Mouse (Mus musculus) spleen, postnatal 4 days (tissue): ENCODE data around the gene Llgl2.

Experiments used
- DNase-seq, 2 experiments: peaks; one replicate each; pipeline ENCODE4 v3.0.0; 2022; ENCODE audit warnings: low spot score in 2 of 2

Gene Llgl2

DNA sequence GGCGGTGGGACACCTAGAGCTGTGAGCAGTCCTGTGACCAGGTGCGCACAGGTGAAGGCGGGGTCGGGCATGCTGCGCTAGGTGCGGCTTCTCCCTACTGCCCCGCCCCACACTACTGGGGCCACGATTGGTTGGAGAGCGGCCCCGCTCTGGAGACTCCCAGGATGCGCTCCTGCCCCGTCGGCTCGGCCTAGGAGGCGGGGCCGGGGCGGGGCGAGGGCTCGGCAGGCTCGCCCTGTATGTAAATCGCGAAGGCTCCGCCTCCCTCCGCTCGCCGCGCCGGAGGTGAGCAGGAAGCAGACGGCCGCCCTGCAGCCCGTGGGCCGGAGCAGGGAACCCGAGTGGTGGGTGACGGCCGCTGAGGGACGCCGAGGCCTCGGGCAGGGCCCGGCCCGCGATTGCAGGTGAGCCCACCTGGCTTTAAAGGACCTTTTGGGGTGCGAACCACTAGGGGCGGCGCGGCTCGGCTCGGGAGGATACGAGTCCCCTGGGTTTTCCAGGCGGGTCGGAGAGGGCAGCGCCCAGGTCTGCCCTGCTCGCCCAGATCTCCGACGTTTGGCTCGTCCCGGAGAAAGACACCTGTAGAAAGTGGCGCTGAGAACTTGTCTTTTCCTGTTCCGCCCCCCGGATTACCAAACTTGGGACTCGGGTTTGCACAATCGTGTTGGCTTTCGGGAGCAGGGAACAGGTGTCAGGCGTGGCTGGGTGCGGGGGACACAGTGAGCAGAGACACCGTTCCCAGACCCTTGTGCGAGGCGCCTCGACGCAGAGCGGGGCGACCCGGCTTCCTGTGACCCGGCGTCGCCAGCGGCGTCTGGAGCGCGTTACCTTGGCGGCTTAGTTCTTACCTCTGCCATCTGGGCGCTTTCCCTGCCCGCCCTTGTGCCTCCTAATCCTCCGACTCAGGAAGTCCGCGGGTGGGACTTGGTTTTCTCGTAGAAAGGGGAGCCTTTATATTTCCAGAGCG, at the start of gene Llgl2:
Llgl2 (plus strand) TSS at position 276 of the 967 bp plus-strand sequence.
- peak; percentile 89 to 93 for DNase-seq

DNA sequence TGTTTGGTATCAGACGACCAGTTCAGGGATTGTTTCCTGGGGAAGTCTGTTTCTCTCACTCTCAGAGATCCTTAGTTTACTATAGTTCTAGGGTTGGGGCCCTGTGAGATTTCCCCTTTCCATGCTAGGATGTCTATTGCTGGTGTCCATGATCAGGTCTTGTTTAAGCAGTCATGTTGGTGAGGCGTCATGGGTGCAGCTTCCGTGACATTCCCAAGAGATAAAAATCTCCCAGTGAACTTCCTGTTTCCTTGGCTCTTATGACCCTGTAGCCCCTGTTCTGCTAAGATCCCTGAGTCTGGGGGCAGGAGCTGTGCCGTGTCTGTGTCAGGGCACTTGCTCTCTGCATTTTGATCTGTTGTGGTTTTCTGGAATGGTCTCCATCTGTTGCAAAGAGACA, 49.2 kb upstream of the Llgl2 start:
- DNase-seq, result no peak

GRCm38 (mm10) chr11:115775821-115776665, 47.8 kb upstream of the Llgl2 start:
- DNase-seq, result no peak

- no peak for DNase-seq
Observed at GRCm38 (mm10) chr11:115776954-115777353, 46.9 kb upstream of the Llgl2 start.

GRCm38 (mm10) chr11:115777487-115778335, 46.1 kb upstream of the Llgl2 start:
- DNase-seq, result no peak

DNA sequence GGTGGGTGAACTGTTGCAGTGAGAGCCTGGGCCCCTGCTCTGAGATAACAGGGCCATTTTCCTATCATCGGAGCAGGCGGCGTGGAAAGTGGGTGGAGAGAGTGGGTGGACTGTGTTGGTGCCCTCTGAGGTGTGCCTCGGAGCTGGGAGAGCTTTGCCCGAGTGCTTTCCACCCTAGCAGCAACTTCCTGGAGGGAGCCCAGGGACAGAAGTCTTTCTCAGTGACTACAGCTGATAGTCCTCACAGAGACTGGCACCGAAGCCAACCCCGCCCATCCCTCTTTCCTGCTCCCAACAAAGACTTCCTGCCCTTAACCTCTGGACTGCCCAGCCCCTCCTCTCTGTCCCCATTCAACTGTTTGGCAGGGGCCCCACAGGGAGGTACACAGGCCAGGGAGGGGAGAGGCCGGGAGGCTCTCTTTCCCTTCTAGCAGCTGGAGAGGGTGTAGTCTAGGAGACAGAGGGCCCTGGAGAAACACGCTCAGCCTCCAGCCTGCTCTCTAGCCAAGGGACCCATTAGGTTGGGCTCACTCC, 44.7 kb upstream of the Llgl2 start:
- peak; percentile 57 to 77 for DNase-seq

DNA sequence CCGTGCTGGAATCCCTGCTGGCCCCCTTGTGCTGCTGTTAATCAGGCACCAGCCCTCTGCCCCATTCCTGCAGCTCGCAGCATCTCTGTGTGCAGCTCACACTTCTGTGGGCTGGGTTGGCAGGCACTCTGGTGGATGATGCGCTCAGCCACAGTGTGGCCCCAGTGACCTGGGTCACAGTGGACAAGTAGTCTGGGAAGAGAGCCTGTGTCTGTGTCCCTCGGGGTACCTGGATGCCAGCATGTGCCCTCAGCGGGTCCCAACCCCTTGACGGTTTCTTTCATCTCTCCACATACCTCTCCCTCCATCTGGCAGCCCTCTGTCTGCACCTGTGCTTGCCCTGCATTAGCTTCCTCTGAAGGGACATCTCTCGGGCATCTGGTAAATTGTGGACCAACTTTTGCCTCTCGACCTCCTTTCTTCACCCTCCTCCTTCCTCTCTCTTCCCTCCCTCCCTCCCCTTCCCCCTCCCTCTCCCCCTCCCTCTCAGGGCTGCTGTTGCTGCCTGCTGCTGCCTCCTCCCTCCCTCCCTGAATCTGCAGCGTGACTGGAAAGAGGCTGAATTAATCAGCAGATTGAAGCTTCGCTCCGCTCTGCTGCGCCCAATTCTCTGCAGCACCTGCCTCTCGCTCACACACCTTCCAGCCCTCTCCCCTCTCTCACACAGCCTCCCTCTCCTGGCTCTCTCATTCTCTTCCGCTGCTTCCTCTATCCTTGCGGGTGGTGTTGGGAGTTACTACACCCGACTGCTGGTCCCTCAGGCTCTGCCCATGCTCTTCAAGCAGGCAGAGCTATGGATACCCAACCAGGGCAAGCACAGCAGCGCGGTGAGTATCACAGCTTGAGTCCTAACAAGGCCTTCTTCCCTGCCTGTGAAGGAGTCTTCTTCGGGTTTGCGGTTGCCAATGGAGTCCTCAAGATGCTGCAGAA, 43.4 kb upstream of the Llgl2 start:
- DNase-seq, result no peak

DNA sequence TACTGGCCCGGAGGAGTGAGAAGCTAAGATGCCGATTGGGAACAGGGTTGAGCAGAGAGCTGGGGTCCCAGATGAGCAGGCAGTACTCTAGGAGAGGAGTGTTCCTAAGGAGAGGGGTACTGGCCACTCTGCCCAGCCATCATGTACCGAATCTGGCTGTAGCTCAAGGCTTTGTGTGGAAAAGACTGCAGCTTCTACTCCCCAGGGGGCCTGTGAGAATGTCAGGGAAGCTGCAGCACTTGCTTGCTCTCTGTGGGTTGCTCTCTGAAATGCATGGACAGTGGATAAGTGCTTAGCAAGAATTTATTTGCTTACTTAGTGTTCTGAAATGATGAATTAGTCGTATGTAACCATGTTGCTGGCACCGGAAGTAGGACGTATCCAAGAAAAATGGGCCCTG, 37.4 kb upstream of the Llgl2 start:
- no peak for DNase-seq

DNA sequence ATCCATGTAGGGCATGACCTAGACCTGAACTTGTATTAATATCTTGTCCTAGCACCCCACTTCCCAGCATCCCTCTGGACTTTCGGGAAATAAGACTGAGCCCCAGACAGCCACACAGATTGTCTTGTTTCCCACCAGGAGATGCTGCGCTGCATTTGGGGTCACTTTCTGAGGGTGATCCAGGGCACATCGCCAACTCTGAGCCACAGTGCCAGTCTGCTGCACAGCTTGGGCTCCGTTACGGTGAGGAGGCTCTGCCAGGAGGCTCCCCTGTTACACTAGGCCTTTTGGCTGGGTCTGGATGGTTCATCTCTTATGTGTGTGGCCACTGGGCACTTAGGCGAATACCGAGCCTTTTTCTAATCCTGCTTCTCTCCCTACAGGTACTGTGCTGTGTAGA, 34.1 kb upstream of the Llgl2 start:
- no peak for DNase-seq

- DNase-seq, result no peak
Observed at GRCm38 (mm10) chr11:115791919-115792318, 31.9 kb upstream of the Llgl2 start.

- no peak for DNase-seq
Observed at GRCm38 (mm10) chr11:115792353-115792752, 31.5 kb upstream of the Llgl2 start.

DNA sequence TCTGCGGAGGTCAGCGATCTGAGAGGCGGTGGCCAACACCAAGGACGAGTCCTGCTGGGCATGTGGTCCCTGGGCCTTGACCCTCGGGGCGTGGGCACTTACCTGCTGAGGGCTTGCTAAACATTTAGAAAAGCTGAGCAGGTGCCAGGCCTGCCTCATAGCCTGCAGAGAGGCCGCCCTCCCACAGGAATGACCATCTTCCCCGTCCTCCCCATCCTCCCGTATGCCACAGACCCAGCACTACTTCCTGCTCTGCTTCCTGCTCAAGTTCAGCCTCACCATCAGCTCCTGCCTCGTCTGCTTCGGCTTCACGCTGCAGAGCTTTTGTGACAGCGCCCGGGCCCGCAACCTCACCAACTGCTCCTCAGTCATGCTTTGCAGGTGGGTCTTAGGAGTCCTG, 27.0 kb upstream of the Llgl2 start:
- no peak for DNase-seq

DNA sequence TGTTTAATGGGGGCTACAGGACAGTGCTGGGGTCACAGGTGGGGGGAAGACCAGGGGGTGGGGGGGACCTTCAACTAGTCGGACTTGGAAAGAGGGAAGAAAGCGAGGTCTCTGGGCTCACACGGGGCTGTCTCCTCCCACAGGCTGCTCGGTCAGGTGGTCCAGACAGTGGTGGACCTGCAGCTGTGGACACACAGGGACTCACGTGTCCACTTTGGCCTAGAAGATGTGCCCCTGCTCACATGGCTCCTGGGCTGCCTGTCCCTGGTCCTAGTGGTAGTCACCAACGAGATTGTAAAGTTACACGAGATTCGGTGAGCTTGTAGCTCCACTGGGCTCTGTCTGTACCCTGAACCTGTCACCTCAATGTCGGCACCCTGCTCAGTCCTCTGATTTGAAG, 26.2 kb upstream of the Llgl2 start:
- no peak for DNase-seq

- DNase-seq, result no peak
Observed at GRCm38 (mm10) chr11:115800981-115801380, 22.9 kb upstream of the Llgl2 start.

DNA sequence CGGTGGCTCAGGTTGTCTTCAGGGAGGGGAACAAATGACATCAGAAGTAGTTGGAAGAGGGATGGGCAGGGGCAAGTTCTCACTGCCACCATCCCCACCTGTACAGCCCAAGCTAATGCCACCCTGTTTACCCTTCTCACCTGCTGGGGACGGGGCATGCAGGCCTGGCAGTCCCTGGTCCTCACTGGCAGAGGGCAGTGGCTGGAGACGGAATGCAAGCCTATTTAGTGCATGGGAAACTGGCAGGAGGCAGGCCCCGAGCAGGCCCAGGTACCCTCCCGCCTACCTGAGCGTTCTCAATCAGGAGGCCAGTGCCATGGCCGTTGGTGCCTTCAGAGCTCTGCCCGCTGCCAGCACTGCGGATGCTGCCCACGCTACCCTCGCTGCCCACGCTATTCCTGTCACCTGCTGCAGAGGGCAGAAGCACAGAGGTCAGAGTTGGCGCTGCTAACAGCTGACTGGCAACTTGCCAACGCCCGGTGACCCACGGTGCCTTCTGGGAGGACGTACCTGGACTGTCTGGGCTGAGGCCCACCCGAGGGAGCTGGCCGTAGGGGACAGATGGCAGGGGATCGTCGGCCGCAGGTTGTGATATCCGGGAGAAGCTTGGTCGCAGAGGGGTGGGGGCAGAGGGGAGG, 20.7 kb upstream of the Llgl2 start:
- DNase-seq, result no peak

DNA sequence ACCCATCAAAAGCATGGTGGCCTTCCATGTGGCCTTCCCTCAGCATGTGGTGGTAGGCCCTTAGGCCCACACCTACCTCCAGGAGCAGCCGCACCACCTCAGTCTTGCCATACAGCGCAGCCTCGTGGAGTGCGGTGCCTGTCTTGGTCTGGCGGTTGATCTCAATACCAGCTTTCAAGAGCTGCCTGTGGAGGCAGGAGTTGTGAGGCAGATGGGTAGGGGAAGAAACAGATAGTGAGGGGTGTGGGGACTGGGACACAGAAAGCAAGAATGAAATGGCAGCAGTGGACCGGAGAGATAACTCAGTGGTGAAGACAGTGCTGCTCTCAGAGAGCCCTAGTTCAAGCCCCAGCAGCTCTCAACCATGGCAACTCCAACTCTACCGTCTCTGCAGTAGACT, 18.8 kb upstream of the Llgl2 start:
- DNase-seq, result peak in 1 of 2 experiments; percentile 55

DNA sequence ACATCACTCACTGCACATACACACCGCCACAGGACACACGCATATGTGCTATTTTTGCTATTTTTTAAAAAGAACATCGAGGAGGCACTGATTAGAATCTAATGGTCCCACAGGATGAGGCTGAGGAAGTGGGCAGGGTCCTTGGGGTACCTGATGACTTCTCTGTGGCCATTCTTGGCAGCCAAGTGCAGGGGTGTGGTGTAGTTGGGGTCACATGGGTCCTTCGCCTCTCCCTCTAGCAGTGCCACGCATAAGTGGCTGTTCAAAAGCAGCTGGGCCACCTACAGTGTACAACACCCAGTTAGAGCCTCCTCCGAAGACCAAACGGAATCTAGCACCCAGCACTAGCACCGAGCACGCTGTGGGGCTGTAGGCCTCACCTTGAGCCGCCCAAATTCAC, 17.7 kb upstream of the Llgl2 start:
- no peak for DNase-seq

- no peak for DNase-seq
Observed at GRCm38 (mm10) chr11:115807306-115807705, 16.5 kb upstream of the Llgl2 start.

DNA sequence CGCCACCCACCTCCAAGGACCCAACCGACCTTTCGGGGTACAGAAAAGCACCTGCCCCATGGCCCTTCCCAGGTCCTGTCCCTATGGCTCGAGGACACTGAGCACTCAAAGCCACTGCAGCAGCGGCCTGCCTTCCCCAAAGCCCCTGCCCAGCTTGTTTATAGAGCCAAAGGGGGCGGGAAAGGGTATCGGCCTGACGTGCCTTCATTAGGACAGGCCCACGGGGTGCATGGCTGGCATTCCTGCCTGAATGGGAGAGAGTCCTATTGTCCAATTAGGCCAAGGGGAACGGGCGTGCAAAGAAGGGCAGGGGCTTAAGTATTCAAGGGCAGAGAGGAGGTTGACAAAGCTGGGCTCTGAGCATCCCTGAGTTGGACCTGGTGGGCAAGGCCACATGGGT, 15.9 kb upstream of the Llgl2 start:
- no peak for DNase-seq
